Mouse (Mus musculus): ENCODE measurements at regions not wholly inside any gene's neighbourhood (a gene's known extent, or its start where the extent isn't known, plus 50 kb on each side); places are given as distances from the start of the nearest gene placed in this dataset.

GRCm38 (mm10) chr2:48409876-48410275 lies 404.0 kb upstream of the Acvr2a start:
- ATAC-seq (ENCODE audit: insufficient number of reproducible peaks, insufficient read depth, low FRiP score, low TSS enrichment, low read depth) = no peak
- no peak overlapping the region for H3K9ac ChIP-seq (replicated peaks)
- WGBS = 78% methylated on average over 4 of the region's 4 CpGs

GRCm38 (mm10) chr2:48411392-48411791 lies 402.5 kb upstream of the Acvr2a start:
- H3K4me3 ChIP-seq (replicated peaks) = no peak overlapping the region
- H3K27ac ChIP-seq = no peak overlapping the region
- no peak for ATAC-seq (ENCODE audit: insufficient number of reproducible peaks, insufficient read depth, low FRiP score, low TSS enrichment, low read depth)
- peaks cover 4% of the 10 kb centered on the region; the same call in 1 of the 2 replicates for H3K4me1 ChIP-seq (replicated peaks)
- no peaks in the 10 kb centered on the region for H3K36me3 ChIP-seq
- H3K9me3 ChIP-seq = no peaks in the 10 kb centered on the region
- WGBS = 91% methylated on average over 1 of the region's 1 CpGs
- H3K4me2 ChIP-seq = no peak overlapping the region
- H3K9ac ChIP-seq (replicated peaks) = no peak overlapping the region
- peaks cover 7% of the 10 kb centered on the region; the same call in 1 of the 2 replicates for H3K27me3 ChIP-seq

More at GRCm38 (mm10) chr2:48409876-48410275, 404.0 kb upstream of the Acvr2a start:
- H3K4me2 ChIP-seq = no peak overlapping the region
- no peaks in the 10 kb centered on the region for H3K9me3 ChIP-seq
- no peak overlapping the region for H3K4me3 ChIP-seq (replicated peaks)
- H3K27ac ChIP-seq = no peak overlapping the region
- H3K36me3 ChIP-seq = no peaks in the 10 kb centered on the region
- peaks cover 4% of the 10 kb centered on the region; the same call in 1 of the 2 replicates for H3K4me1 ChIP-seq (replicated peaks)
- peaks cover 7% of the 10 kb centered on the region; the same call in 1 of the 2 replicates for H3K27me3 ChIP-seq

- peaks cover 4% of the 10 kb centered on the region; the same call in 1 of the 2 replicates for H3K4me1 ChIP-seq (replicated peaks)
- 76% methylated on average over 4 of the region's 4 CpGs for WGBS
- H3K4me3 ChIP-seq (replicated peaks) = no peak overlapping the region
- H3K27me3 ChIP-seq = peaks cover 1% of the 10 kb centered on the region; the same call in 1 of the 2 replicates
- H3K9me3 ChIP-seq = no peaks in the 10 kb centered on the region
- H3K36me3 ChIP-seq = no peaks in the 10 kb centered on the region
- H3K27ac ChIP-seq = no peak overlapping the region
- no peak overlapping the region for H3K9ac ChIP-seq (replicated peaks)
- ATAC-seq (ENCODE audit: insufficient number of reproducible peaks, insufficient read depth, low FRiP score, low TSS enrichment, low read depth) = no peak
- H3K4me2 ChIP-seq = no peak overlapping the region
Observed at GRCm38 (mm10) chr2:48412683-48413440, 401.0 kb upstream of the Acvr2a start.

GRCm38 (mm10) chr2:48414596-48415481 lies 399.1 kb upstream of the Acvr2a start:
- H3K4me2 ChIP-seq = no peak overlapping the region
- H3K4me3 ChIP-seq (replicated peaks) = no peak overlapping the region
- no peaks in the 10 kb centered on the region for H3K27me3 ChIP-seq
- H3K36me3 ChIP-seq = no peaks in the 10 kb centered on the region
- no peak for ATAC-seq (ENCODE audit: insufficient number of reproducible peaks, insufficient read depth, low FRiP score, low TSS enrichment, low read depth)
- 65% methylated on average over 10 of the region's 10 CpGs for WGBS
- peaks cover under 1% of the 10 kb centered on the region; the same call in 1 of the 2 replicates for H3K4me1 ChIP-seq (replicated peaks)
- no peak overlapping the region for H3K27ac ChIP-seq
- no peak overlapping the region for H3K9ac ChIP-seq (replicated peaks)
- H3K9me3 ChIP-seq = no peaks in the 10 kb centered on the region

DNA sequence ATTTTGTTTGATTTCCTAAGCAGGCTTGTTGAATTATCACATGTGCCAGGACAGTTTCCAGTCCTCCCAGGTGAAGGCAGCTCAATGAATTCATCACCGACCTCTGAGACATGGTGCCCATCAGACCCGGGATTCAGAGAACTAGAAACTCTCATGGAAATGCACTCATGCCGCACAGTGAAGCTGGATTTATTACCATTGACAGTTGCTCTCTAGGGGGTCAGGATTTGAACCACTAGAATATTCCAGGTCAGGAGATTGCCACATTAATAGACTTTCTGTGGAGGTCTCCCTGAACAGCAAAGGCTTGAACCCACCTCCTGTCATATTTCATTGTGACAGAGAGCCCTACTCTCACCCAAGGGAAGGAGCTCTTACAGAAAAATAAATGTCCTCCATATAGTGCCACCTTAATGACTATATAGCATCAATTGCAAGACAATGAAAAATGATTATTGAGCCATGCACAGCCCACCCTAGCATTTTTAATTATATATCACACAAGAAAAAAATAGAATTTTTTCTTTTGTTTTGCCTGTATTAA lies 397.6 kb upstream of the Acvr2a start:
- 64% methylated on average over 3 of the region's 3 CpGs for WGBS

GRCm38 (mm10) chr2:48417000-48417596 lies 396.8 kb upstream of the Acvr2a start:
- H3K9me3 ChIP-seq = no peaks in the 10 kb centered on the region
- H3K27ac ChIP-seq = no peak overlapping the region
- H3K4me1 ChIP-seq (replicated peaks) = no peaks in the 10 kb centered on the region; the same call in 1 of the 2 replicates
- no peak overlapping the region for H3K4me2 ChIP-seq
- no peaks in the 10 kb centered on the region for H3K27me3 ChIP-seq
- 76% methylated on average over 4 of the region's 4 CpGs for WGBS
- no peak overlapping the region for H3K4me3 ChIP-seq (replicated peaks)
- H3K36me3 ChIP-seq = no peaks in the 10 kb centered on the region
- no peak overlapping the region for H3K9ac ChIP-seq (replicated peaks)
- no peak for ATAC-seq (ENCODE audit: insufficient number of reproducible peaks, insufficient read depth, low FRiP score, low TSS enrichment, low read depth)

More for the DNA sequence above, 397.6 kb upstream of the Acvr2a start:
- Histone ChIP-seq H3K36me3 (no peaks in the 10 kb centered on the region), H3K27me3 (no peaks in the 10 kb centered on the region), H3K9me3 (no peaks in the 10 kb centered on the region), H3K4me1 (replicated peaks) (no peaks in the 10 kb centered on the region; the same call in 1 of the 2 replicates), H3K4me2 (no peak overlapping the region), H3K27ac (no peak overlapping the region), H3K9ac (replicated peaks) (no peak overlapping the region), H3K4me3 (replicated peaks) (no peak overlapping the region)
- ATAC-seq (ENCODE audit: insufficient number of reproducible peaks, insufficient read depth, low FRiP score, low TSS enrichment, low read depth) = no peak

GRCm38 (mm10) chr2:48420791-48421190 lies 393.1 kb upstream of the Acvr2a start:
- Histone ChIP-seq H3K4me2 (no peak overlapping the region), H3K4me3 (replicated peaks) (no peak overlapping the region), H3K9me3 (no peaks in the 10 kb centered on the region), H3K4me1 (replicated peaks) (peaks cover 17% of the 10 kb centered on the region), H3K9ac (replicated peaks) (no peak overlapping the region), H3K27me3 (no peaks in the 10 kb centered on the region), H3K36me3 (no peaks in the 10 kb centered on the region), H3K27ac (no peak overlapping the region)
- 91% methylated on average over 3 of the region's 3 CpGs for whole genome bisulfite sequencing
- no peak for ATAC-seq (ENCODE audit: insufficient number of reproducible peaks, insufficient read depth, low FRiP score, low TSS enrichment, low read depth)

- no peaks in the 10 kb centered on the region for H3K9me3 ChIP-seq
- no peak overlapping the region for H3K27ac ChIP-seq
- no peak for ATAC-seq (ENCODE audit: insufficient number of reproducible peaks, insufficient read depth, low FRiP score, low TSS enrichment, low read depth)
- WGBS = 43% methylated on average over 9 of the region's 9 CpGs
- no peak overlapping the region for H3K9ac ChIP-seq (replicated peaks)
- H3K4me3 ChIP-seq (replicated peaks) = no peak overlapping the region
- H3K27me3 ChIP-seq = no peaks in the 10 kb centered on the region
- peaks cover 26% of the 10 kb centered on the region for H3K4me1 ChIP-seq (replicated peaks)
- no peak overlapping the region for H3K4me2 ChIP-seq
- no peaks in the 10 kb centered on the region for H3K36me3 ChIP-seq
Observed at GRCm38 (mm10) chr2:48423861-48424442, 390.0 kb upstream of the Acvr2a start.

DNA sequence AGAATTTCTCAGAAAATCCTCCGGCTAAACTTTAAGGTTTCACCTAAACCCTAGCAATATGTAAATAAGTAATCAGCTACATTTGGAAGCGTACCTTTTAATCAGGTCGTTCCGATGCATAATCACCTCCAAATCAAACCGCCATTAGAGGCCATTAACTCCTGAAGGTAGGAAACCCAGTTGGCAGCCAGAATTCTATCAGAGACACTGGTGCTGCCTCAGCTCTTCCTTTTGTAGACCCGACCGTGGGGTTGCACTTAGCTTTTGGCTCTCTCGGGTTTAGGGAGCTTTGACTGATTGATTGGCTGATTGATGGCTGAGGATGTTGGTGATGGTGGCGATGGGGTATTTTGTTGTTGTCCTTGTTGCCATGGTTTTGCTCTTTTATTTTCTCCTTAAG lies 389.3 kb upstream of the Acvr2a start:
- no peak for ATAC-seq (ENCODE audit: insufficient number of reproducible peaks, insufficient read depth, low FRiP score, low TSS enrichment, low read depth)
- no peaks in the 10 kb centered on the region for H3K36me3 ChIP-seq
- no peak overlapping the region for H3K4me2 ChIP-seq
- H3K27ac ChIP-seq = no peak overlapping the region
- no peak overlapping the region for H3K9ac ChIP-seq (replicated peaks)
- H3K27me3 ChIP-seq = no peaks in the 10 kb centered on the region
- H3K4me3 ChIP-seq (replicated peaks) = no peak overlapping the region
- no peaks in the 10 kb centered on the region for H3K9me3 ChIP-seq
- 28% methylated on average over 9 of the region's 9 CpGs for WGBS
- H3K4me1 ChIP-seq (replicated peaks) = peaks cover 26% of the 10 kb centered on the region

GRCm38 (mm10) chr2:48425200-48426090 lies 388.5 kb upstream of the Acvr2a start:
- Histone ChIP-seq H3K4me1 (replicated peaks) (peaks cover 26% of the 10 kb centered on the region), H3K4me3 (replicated peaks) (no peak overlapping the region), H3K9me3 (no peaks in the 10 kb centered on the region), H3K27ac (no peak overlapping the region), H3K9ac (replicated peaks) (no peak overlapping the region), H3K36me3 (no peaks in the 10 kb centered on the region), H3K4me2 (no peak overlapping the region; the same call in 1 of the 2 replicates), H3K27me3 (no peaks in the 10 kb centered on the region)
- WGBS = 28% methylated on average over 12 of the region's 12 CpGs
- ATAC-seq (ENCODE audit: insufficient number of reproducible peaks, insufficient read depth, low FRiP score, low TSS enrichment, low read depth) = peak; percentile 82

Data from limb, embryonic 12.5 days (tissue).